Mouse (Mus musculus): Measurements from ENCODE around the gene Calhm2. TPM values are rescaled to one million over a fixed set of nuclear protein-coding genes. Genes with fewer than 3 reads are reported as not detected.

Gene Calhm2
- polyA plus RNA-seq, 1 experiment from 2014 or later: 1.9 TPM

DNA sequence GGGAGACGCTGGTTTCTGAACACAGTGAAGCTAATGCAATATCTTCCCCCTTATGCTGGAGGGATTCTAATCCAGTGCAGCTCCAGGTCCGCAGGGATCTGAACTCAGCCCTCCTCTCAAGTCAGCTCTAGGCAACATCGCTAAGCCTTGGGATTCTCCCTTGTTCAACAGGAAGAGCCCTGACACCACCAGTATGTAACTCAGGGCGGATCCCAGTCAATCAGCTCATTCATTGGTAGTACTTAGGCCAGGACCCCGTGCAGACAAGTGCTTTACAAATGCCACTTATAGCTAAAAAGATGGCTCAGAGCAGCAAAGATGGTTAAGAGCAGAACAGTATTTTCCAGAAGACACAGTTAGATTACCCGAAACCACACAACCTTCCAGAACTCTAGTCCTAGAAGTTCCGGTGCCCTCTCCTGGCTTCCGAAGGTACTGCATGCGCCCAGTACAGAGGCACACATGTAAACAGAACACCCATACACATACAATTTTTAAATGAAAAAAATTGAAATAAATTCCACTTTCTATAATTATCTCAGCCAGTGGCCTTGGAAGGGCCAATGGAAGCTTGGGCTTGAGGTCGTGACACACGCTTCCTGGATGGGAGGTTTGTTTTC lies 30.8 kb upstream of the Calhm2 start:
- H3K27ac ChIP-seq: 0 out of 2 replicates have a peak overlapping the region, but pooled peaks have one; percentile 29
- peak; percentile 86 for DNase-seq (ENCODE audit: low spot score)
- no peaks in the 10 kb centered on the region for H3K36me3 ChIP-seq
- H3K4me3 ChIP-seq: peak overlapping the region; percentile 27; the same call in 1 of the 2 replicates
- H3K9me3 ChIP-seq: no peaks in the 10 kb centered on the region
- peaks cover 24% of the 10 kb centered on the region for H3K4me1 ChIP-seq (replicated peaks)
- WGBS: 31% methylated on average over 11 of the region's 11 CpGs
- H3K27me3 ChIP-seq (ENCODE audit: insufficient read depth, poor library complexity, severe bottlenecking): no peaks in the 10 kb centered on the region; the same call in 1 of the 2 replicates

DNA sequence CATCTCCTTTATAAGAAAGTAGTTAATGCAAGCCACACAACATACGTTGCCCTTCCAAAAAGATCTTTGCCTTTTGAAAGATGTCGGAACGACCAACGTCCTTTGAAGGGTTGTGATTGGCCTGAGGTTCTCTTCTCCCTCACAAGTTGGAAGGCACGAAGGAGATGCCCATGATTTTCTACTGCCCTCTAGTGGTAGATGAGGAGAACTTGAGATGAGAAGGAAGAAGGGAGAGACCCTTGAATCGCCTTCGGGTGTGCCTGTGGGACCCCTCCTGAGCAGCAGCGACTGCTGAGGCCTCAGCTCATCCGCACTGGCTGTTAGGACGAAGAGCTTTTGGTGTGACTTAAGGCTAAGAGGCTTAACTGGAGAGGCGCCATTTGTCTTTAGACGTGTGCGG lies 30.1 kb upstream of the Calhm2 start:
- WGBS: 9% methylated on average over 13 of the region's 13 CpGs
- Histone ChIP-seq H3K36me3 (no peaks in the 10 kb centered on the region), H3K27me3 (ENCODE audit: insufficient read depth, poor library complexity, severe bottlenecking) (no peaks in the 10 kb centered on the region; the same call in 1 of the 2 replicates), H3K4me1 (replicated peaks) (peaks cover 24% of the 10 kb centered on the region), H3K4me3 (peak overlapping the region; percentile 27), H3K27ac (peak overlapping the region; percentile 29; the same call in 1 of the 2 replicates), H3K9me3 (no peaks in the 10 kb centered on the region)
- peak; percentile 43 for DNase-seq (ENCODE audit: low spot score)

DNA sequence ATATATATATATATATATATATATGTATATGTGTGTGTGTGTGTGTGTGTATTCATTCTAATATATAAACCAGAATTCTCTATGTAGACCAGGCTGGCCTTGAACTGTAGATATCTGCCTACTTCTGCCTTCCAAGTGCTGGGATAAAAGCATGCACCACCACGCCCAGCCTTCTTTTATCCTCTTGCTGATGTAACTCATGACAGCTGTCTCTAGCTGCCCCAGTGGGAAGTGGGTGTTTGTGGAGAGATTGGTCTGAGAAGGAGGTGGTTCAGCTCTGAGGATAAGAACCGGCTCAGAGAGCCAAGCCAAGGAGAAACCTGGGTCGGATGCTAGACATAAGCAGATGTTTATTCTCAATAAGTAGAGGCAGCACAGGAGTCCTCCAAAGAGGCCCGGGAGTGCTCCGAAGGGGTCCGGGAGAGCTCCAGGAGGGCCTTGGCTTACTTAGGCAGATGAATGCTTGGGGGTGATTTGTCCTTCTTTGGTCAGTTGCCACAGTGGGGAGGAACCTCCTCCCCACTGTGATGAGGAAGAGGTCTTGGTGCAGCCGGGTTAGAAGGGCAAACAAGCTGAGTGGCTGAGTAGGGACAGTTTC lies 29.6 kb upstream of the Calhm2 start:
- H3K27me3 ChIP-seq (ENCODE audit: insufficient read depth, poor library complexity, severe bottlenecking): no peaks in the 10 kb centered on the region; the same call in 1 of the 2 replicates

DNA sequence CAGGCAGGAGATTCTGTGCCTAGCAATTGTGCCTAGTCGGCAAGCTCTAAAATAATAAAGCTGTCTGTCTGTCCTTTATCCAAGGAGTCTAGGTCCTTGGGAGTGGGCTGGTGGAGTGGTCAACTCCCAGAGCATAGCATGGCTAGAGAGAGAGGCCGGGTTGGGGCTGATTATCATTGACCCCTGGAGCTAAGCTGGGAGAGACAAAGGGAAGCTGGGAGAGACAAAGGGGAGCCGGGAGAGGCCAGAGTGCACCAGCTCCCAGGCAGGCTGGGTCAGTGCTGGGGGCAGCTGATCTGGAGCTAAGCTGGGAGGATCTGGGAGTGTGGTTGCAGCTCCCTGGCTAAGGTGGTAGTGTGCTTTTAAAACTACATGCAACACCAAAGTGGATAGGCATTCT lies 28.7 kb upstream of the Calhm2 start:
- 21% methylated on average over 3 of the region's 3 CpGs for WGBS
- H3K36me3 ChIP-seq: no peaks in the 10 kb centered on the region

More for the DNA sequence above, 29.6 kb upstream of the Calhm2 start:
- 57% methylated on average over 7 of the region's 7 CpGs for WGBS
- DNase-seq (ENCODE audit: low spot score): no peak
- no peaks in the 10 kb centered on the region for H3K36me3 ChIP-seq
- no peak overlapping the region for H3K4me3 ChIP-seq
- H3K9me3 ChIP-seq: no peaks in the 10 kb centered on the region
- peaks cover 24% of the 10 kb centered on the region for H3K4me1 ChIP-seq (replicated peaks)
- H3K27ac ChIP-seq: peak overlapping the region; percentile 3; the same call in 1 of the 2 replicates

DNA sequence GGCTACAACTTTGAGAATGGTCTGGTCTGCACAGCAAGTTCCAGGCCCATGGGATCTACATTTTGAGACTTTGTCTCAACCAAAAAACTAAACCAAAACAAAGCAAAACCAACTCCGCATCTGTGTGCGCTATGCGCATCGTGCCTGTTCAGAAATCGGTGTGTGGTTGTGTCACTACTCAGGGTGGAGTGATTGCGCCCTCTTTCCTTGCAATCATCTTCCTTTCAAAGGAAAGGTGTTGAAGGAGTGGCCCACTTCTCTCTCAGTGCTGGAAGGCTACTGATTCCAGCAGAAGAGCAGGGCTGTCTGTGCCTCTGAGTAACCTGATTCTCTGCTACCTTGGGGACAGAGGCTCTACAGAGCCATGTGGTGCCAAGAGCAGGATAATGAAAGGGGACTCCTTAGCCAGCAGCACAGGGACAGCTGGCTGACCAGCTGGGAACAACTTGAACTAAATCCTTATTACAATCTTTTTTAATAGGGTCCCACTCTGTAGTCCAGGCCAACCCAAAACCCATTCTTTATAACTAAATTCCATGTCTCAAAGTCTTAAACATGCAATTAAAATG lies 25.2 kb upstream of the Calhm2 start:
- Histone ChIP-seq H3K9me3 (no peaks in the 10 kb centered on the region), H3K27ac (no peak overlapping the region), H3K36me3 (no peaks in the 10 kb centered on the region), H3K27me3 (ENCODE audit: insufficient read depth, poor library complexity, severe bottlenecking) (no peaks in the 10 kb centered on the region), H3K4me1 (replicated peaks) (peaks cover 18% of the 10 kb centered on the region), H3K4me3 (no peak overlapping the region)
- DNase-seq (ENCODE audit: low spot score): no peak
- WGBS: 90% methylated on average over 6 of the region's 6 CpGs

More for the DNA sequence above, 28.7 kb upstream of the Calhm2 start:
- Histone ChIP-seq H3K27ac (peak overlapping the region; percentile 74; the same call in 1 of the 2 replicates), H3K27me3 (ENCODE audit: insufficient read depth, poor library complexity, severe bottlenecking) (no peaks in the 10 kb centered on the region; the same call in 1 of the 2 replicates), H3K9me3 (no peaks in the 10 kb centered on the region), H3K4me1 (replicated peaks) (peaks cover 24% of the 10 kb centered on the region), H3K4me3 (no peak overlapping the region)
- DNase-seq (ENCODE audit: low spot score): peak; percentile 42

DNA sequence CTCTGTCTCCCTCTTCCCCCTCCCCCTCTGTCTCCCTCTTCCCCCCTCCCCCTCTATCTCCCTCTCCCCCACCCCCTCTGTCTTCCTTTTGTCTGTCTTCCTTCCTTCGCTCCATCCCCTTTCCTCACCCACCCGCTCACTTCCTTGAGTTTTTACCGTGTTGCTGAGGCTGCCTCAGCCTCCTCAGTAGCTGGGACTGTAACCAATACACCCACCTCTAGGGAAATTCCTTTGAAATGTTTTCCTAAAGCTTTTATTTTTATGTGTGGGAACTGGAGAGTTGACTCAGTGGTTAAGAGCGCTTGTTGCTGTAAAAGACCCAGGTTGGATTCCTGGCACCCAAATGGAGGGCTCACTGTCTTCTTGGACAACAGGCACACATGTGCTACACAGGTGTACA lies 23.6 kb upstream of the Calhm2 start:
- Histone ChIP-seq H3K9me3 (no peaks in the 10 kb centered on the region), H3K4me1 (replicated peaks) (peaks cover 5% of the 10 kb centered on the region), H3K4me3 (no peak overlapping the region), H3K27ac (no peak overlapping the region), H3K36me3 (no peaks in the 10 kb centered on the region), H3K27me3 (ENCODE audit: insufficient read depth, poor library complexity, severe bottlenecking) (no peaks in the 10 kb centered on the region)
- WGBS: 69% methylated on average over 4 of the region's 4 CpGs
- DNase-seq (ENCODE audit: low spot score): no peak

DNA sequence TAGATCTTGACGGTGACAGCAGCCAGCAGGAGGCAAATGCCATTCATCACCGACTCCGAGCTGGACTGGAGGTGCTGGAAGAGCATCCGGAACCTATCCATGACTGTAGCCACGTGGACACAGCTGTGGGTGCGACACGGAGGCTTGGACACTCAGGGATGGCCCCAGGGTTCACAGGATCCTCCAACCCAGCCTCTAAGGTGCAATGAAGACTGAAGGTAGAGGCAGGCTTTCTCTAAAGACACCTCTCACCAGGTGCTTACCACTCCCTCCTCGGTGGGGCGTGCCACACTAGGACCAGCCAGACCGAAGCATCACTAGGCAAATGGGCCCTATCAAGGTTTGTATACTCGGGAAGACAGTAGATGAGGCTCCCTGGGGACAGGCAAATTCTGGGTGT lies 19.6 kb upstream of the Calhm2 start, which contains the start of gene Calhm3:
Gene Calhm3 (minus strand): TSS at position 101 of the 400 bp plus-strand sequence.
- Histone ChIP-seq H3K9me3 (no peaks in the 10 kb centered on the region), H3K4me1 (replicated peaks) (no peaks in the 10 kb centered on the region), H3K27ac (no peak within 1 kb of the TSS), H3K27me3 (ENCODE audit: insufficient read depth, poor library complexity, severe bottlenecking) (peaks cover 4% of the 10 kb centered on the region), H3K4me3 (no peak within 1 kb of the TSS), H3K36me3 (no peaks in the 10 kb centered on the region)
- WGBS: 81% methylated on average over 11 of the region's 11 CpGs
- no peak for DNase-seq (ENCODE audit: low spot score)

DNA sequence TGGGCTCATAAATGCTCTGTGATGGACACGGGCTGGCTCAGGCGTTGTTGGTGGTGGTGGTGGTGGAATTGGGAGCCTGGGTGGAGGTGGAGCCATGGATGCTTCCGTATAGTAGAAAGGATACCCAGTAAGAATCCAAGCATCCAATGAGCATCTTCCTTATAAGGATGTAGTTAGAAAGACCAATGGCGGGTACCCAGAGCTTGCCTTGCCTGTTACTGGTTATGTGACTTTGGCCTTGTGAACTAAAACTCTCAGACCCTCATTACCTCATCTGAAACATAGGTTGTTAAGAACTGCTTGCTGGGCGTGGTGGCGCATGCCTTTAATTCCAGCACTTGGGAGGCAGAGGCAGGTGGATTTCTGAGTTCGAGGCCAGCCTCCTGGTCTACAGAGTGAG lies 15.7 kb upstream of the Calhm2 start:
- no peak overlapping the region for H3K4me3 ChIP-seq
- no peak overlapping the region for H3K27ac ChIP-seq
- H3K4me1 ChIP-seq (replicated peaks): no peaks in the 10 kb centered on the region; the same call in 1 of the 2 replicates
- peaks cover 31% of the 10 kb centered on the region for H3K27me3 ChIP-seq (ENCODE audit: insufficient read depth, poor library complexity, severe bottlenecking)
- no peak for DNase-seq (ENCODE audit: low spot score)
- no peaks in the 10 kb centered on the region for H3K36me3 ChIP-seq
- WGBS: 87% methylated on average over 7 of the region's 7 CpGs
- H3K9me3 ChIP-seq: no peaks in the 10 kb centered on the region

DNA sequence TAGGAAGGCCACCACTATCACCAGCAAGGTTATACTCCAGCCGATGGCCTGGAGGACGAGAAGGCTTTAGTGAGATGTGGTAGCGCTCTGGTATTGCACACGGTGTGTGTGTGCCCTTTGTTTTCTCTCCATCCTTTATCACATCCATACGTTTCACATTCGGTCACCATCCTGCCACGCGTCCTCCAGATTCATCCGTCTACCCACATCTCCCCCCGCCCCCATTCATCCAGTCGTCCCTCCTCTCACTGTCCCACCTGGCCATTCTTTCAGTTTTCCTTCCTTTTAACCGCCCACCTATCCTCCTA lies 13.9 kb upstream of the Calhm2 start:
- H3K27me3 ChIP-seq (ENCODE audit: insufficient read depth, poor library complexity, severe bottlenecking): peaks cover 31% of the 10 kb centered on the region
- H3K4me1 ChIP-seq (replicated peaks): no peaks in the 10 kb centered on the region; the same call in 1 of the 2 replicates
- DNase-seq (ENCODE audit: low spot score): no peak
- peak overlapping the region; percentile 50 for H3K4me3 ChIP-seq
- H3K36me3 ChIP-seq: no peaks in the 10 kb centered on the region
- WGBS: 61% methylated on average over 12 of the region's 12 CpGs
- H3K27ac ChIP-seq: 0 out of 2 replicates have a peak overlapping the region, but pooled peaks have one; percentile 23
- H3K9me3 ChIP-seq: no peaks in the 10 kb centered on the region

DNA sequence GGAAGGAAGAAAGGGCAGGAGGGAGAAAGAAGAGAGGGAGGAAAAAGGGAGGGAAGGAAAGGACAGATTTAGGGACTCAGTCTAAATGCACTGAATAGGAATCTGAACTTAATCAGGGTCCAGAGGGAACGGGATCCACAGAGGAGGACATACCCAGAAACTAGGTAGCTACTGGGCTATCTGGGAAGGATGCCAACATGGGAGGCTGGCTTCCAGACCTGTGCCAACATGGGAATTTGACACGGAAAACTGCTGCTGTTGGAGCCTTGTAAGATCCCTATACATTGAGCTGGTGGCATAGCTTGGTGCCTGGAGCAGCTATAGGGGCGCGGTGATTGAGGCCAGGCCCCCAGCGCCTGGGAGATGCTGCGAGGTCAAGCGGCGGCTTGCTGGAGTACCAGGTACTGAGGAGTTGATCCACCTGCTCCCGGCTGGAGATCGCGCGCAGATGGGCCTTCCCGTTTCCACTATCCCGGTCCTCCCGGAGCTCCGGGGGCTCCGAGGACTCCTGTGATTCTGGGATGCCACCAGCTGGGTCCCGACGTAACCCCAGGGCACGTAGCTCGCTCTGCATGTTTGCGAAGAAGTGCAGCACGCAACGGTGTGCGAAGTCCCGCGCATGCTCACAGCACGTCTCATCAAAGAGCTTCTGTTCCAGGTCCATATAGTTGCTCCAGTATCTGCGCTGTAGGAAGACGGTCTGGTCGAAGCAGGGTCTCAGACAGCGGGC lies 13.4 kb upstream of the Calhm2 start:
- WGBS: 25% methylated on average over 32 of the region's 32 CpGs

DNA sequence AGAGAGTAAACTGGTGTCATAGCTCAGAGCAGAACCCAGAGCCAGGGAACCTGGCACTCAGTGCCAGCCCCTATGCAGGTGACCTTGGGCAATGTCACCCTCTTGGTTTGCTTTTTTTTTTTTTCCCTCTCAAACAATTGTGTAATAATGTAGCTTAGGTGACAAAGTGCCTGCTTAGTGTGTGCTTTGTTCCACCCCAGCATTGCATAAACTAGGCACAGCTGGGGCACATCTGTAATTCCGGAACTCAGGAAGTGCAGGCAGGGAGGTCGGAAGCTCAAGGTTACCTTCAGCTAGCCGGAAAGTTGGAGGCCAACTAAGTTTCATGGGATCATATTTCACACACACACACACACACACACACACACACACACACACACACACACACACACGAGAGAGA lies 11.8 kb upstream of the Calhm2 start:
- no peak overlapping the region for H3K27ac ChIP-seq
- H3K36me3 ChIP-seq: no peaks in the 10 kb centered on the region
- 66% methylated on average over 4 of the region's 4 CpGs for WGBS
- H3K27me3 ChIP-seq (ENCODE audit: insufficient read depth, poor library complexity, severe bottlenecking): peaks cover 31% of the 10 kb centered on the region
- H3K9me3 ChIP-seq: no peaks in the 10 kb centered on the region
- H3K4me3 ChIP-seq: no peak overlapping the region
- H3K4me1 ChIP-seq (replicated peaks): no peaks in the 10 kb centered on the region; the same call in none of the 2 replicates
- no peak for DNase-seq (ENCODE audit: low spot score)

More for the DNA sequence above, 13.4 kb upstream of the Calhm2 start:
- Histone ChIP-seq H3K9me3 (no peaks in the 10 kb centered on the region), H3K27ac (peak overlapping the region; percentile 23; the same call in 1 of the 2 replicates), H3K27me3 (ENCODE audit: insufficient read depth, poor library complexity, severe bottlenecking) (peaks cover 31% of the 10 kb centered on the region), H3K36me3 (no peaks in the 10 kb centered on the region), H3K4me3 (peak overlapping the region; percentile 50), H3K4me1 (replicated peaks) (no peaks in the 10 kb centered on the region; the same call in none of the 2 replicates)
- peak; percentile 22 for DNase-seq (ENCODE audit: low spot score)

DNA sequence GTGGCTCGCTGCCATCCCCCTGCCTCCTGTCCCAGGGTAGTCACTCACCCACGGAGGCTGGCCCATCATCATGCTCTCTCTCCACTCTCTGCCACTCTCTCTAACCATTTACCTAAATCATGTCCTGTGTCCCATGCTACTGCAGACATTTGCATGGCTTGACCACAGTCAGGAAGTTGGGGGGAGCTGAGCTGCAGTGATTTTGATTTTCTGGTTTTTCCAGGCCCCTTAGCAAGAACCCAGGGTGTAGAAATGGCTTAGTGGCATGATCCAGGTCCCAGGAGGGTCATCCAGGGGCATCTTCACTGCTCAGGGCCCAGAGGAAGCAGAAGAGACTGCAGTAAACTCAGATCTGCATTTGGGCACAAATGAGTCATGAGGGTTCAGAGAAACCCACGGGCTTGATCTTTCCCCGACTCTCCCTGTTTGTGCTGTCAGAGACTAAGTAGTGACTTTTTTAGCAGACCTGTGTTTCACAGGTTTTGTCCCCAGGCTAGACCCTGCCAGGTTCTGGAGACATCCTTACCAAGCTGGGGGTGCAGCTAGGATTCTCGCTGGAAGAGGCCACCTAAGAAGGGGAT lies 10.3 kb upstream of the Calhm2 start:
- Histone ChIP-seq H3K9me3 (no peaks in the 10 kb centered on the region), H3K4me1 (replicated peaks) (peaks cover 3% of the 10 kb centered on the region), H3K27me3 (ENCODE audit: insufficient read depth, poor library complexity, severe bottlenecking) (peaks cover 31% of the 10 kb centered on the region), H3K36me3 (no peaks in the 10 kb centered on the region), H3K4me3 (no peak overlapping the region), H3K27ac (no peak overlapping the region)
- DNase-seq (ENCODE audit: low spot score): no peak
- 84% methylated on average over 5 of the region's 5 CpGs for WGBS

Measured in hindbrain, embryonic 10.5 days (tissue).